Mouse (Mus musculus) liver, adult 2 months (tissue): ENCODE data around the gene Uqcr11. TPM values are rescaled to one million over a fixed set of nuclear protein-coding genes. Genes with fewer than 3 reads are reported as not detected.

Experiments
- DNase-seq: peaks from one replicate; pipeline ENCODE4 v3.0.0-alpha.2; 2011; ENCODE audit warnings: low read depth, low spot score; ENCODE audit errors: extremely low read depth
- H3K27ac ChIP-seq: fragments of 200-500 bp; replicated peaks from 2 replicates; pipeline ENCODE4 v1.5.1; 2012; ENCODE audit warnings: low read depth, mild to moderate bottlenecking, control low read depth, inconsistent platforms, low read length; ENCODE audit not compliant: insufficient read depth
- H3K27me3 ChIP-seq: fragments of 200-500 bp; 2 replicates; pipeline ENCODE4 v1.6.1; 2012; ENCODE audit warnings: mild to moderate bottlenecking, moderate library complexity, low read length, inconsistent platforms; ENCODE audit not compliant: control insufficient read depth, insufficient read depth
- H3K36me3 ChIP-seq: fragments of 200-500 bp; 2 replicates; pipeline ENCODE4 v1.6.1; 2012; ENCODE audit warnings: low read length, inconsistent platforms; ENCODE audit not compliant: control insufficient read depth, insufficient read depth
- H3K4me1 ChIP-seq: fragments of 200-500 bp; 2 replicates; pipeline ENCODE4 v1.6.1; 2011; ENCODE audit warnings: low read length; ENCODE audit not compliant: control insufficient read depth, insufficient read depth
- H3K4me3 ChIP-seq: fragments of 200-500 bp; 2 replicates; pipeline ENCODE4 v1.5.1; 2011; ENCODE audit warnings: low read depth, mild to moderate bottlenecking, control low read depth, low read length, moderate library complexity; ENCODE audit not compliant: insufficient read depth
- H3K79me2 ChIP-seq: fragments of 200-500 bp; 2 replicates; pipeline ENCODE4 v1.6.1; 2012; ENCODE audit warnings: inconsistent platforms, mild to moderate bottlenecking, low read length, moderate library complexity; ENCODE audit not compliant: control insufficient read depth, insufficient read depth
- H3K9ac ChIP-seq: fragments of 200-500 bp; 2 replicates; pipeline ENCODE4 v1.6.1; 2012; ENCODE audit warnings: low read depth, mild to moderate bottlenecking, control low read depth, inconsistent platforms, low read length
- CTCF ChIP-seq: fragments of 200-500 bp; IDR thresholded peaks from 2 replicates; pipeline ENCODE4 v1.5.1; 2011; ENCODE audit warnings: low read depth, low read length, control low read depth
- POLR2A ChIP-seq: fragments of 200-500 bp; IDR thresholded peaks from 2 replicates; pipeline ENCODE4 v1.6.1; 2011; ENCODE audit warnings: low read length, control low read depth; ENCODE audit not compliant: insufficient read depth; ENCODE audit errors: extremely low read depth
- WGBS: fragments of 180-500 bp; shearing (Covaris S2); methylation state at CpG from one replicate; pipeline ENCODE4 v1.1.7; 2018; 5-methylcytosine and 5-hydroxymethylcytosine counted together
- polyA plus RNA-seq: library from polyadenylated mRNA; depleted of rRNA; stranded (reverse); fragments of >200 nt; gene quantifications from 2 replicates; pipeline ENCODE4 v1.2.3, GENCODE M21; 2012
- total RNA-seq: library from RNA; depleted of rRNA; stranded (reverse); fragments of >200 nt; gene quantifications from 2 replicates; pipeline ENCODE4 v1.2.3, GENCODE M21; 2014

Uqcr11 gene
- total and polyA plus RNA-seq, 2 experiments, result 1,362 to 2,210 TPM

DNA sequence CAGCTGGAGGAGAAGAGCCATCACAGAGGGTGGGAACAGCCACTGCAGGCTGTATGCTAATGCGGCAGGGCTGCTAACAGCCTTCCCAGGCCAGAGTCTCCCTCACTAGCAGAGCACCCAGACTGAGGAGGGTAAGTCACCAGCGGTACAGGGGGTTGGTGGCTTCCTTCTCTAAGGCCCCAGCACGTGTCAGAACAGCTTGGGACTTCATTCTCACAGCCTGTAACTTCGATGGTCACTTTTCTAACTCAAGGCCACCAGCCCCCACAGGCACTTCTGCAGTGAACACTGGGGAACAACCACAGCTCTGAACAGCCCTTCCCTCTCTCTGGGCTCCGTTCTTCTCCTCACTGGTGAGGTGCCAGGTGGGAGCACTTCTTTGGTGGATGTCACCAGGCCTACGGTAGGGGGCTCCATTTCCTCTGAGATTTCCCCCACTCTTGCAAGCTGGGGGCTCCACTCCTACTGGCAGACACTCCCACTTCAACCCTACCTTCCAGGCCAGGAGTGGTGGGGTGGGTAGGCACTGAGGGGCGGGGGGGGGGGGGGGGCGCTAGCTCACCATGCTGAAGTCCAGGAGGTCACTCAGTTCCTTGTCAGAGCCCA is 23.8 kb upstream of the Uqcr11 start:
- Histone ChIP-seq H3K27ac (no peak overlapping the region), H3K36me3 (peaks cover 2% of the 10 kb centered on the region; the same call in 1 of the 2 replicates), H3K4me3 (no peak overlapping the region), H3K79me2 (peaks cover 9% of the 10 kb centered on the region; the same call in 1 of the 2 replicates), H3K4me1 (peaks cover 9% of the 10 kb centered on the region), H3K27me3 (no peaks in the 10 kb centered on the region), H3K9ac (no peak overlapping the region)
- WGBS, result 81% methylated on average over 8 of the region's 8 CpGs
- no peak for DNase-seq
- no peak for TF ChIP-seq CTCF
- TF ChIP-seq POLR2A, result no peak

DNA sequence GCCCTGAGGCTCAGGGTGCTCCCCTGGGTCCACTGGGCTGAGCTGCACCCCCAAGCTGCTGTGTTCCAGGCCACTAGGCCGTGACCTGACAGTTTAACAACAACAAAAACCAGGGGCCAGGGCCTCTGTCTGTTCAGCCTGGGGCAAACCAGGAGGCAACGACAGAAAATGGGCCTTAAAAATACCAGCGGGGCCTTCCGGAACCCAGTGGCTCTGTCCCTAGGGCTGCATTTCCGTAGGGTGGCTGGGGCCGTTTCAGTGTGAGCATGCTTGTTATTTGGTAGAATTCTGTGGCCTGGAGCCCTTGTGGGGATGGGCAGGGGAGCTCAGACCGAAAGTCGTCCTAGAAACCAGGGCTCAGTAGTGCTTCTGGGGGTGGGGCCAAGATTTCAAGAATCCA is 23.2 kb upstream of the Uqcr11 start:
- no peak overlapping the region for H3K9ac ChIP-seq
- no peak overlapping the region for H3K27ac ChIP-seq
- peaks cover 8% of the 10 kb centered on the region for H3K4me1 ChIP-seq
- TF ChIP-seq CTCF, result no peak
- no peak for TF ChIP-seq POLR2A
- no peak for DNase-seq
- H3K4me3 ChIP-seq, result no peak overlapping the region
- peaks cover 9% of the 10 kb centered on the region; the same call in 1 of the 2 replicates for H3K79me2 ChIP-seq
- peaks cover 9% of the 10 kb centered on the region for H3K36me3 ChIP-seq
- no peaks in the 10 kb centered on the region for H3K27me3 ChIP-seq
- WGBS, result 96% methylated on average over 8 of the region's 8 CpGs

DNA sequence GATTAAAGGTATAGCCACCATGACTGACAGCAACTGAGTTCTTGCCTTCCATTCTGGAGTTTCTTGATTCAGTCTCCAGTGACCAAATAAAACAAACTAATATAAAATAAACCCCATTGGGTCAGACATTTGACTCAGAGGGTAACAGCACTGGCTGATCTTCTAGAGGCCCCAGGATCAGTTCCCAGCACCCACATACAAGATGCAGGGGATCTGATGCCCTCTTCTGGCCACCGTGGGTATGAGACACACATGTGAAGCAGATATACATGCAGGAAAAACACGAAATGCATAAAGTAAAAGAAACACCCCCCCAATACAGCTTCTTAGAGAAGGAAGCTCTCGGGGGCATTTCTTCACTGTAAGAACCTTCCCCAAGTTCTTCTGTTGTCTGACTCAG is 18.4 kb upstream of the Uqcr11 start:
- TF ChIP-seq CTCF (no peak), POLR2A (no peak)
- Histone ChIP-seq H3K36me3 (peaks cover 11% of the 10 kb centered on the region), H3K9ac (no peak overlapping the region), H3K4me1 (peaks cover 4% of the 10 kb centered on the region), H3K27me3 (no peaks in the 10 kb centered on the region), H3K4me3 (no peak overlapping the region), H3K79me2 (no peaks in the 10 kb centered on the region), H3K27ac (no peak overlapping the region)
- no peak for DNase-seq
- WGBS, result 92% methylated on average over 3 of the region's 3 CpGs

DNA sequence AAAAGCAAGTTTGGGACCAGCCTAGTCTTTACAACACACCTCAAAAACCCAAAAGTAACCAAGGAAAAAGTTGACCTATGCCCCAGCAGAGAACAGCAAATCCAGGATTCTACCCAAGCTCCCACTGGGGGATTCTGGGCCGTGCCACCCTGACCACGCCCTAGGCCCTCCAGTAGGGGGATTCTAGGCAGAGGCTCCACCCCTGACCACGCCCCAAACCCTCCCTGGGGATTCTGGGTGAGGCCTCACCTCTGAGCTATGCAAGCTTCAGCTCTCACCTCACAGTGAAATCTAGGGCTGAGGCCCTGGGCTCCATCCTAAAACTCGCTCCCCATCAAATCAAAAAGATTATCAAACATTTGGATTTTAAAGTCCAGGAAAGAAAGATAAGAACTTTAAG is 16.9 kb upstream of the Uqcr11 start:
- H3K36me3 ChIP-seq, result peaks cover 11% of the 10 kb centered on the region
- H3K4me3 ChIP-seq, result no peak overlapping the region
- no peak overlapping the region for H3K27ac ChIP-seq
- H3K79me2 ChIP-seq, result no peaks in the 10 kb centered on the region
- H3K4me1 ChIP-seq, result peaks cover 4% of the 10 kb centered on the region
- TF ChIP-seq CTCF, result no peak
- TF ChIP-seq POLR2A, result no peak
- no peak overlapping the region for H3K9ac ChIP-seq
- no peaks in the 10 kb centered on the region for H3K27me3 ChIP-seq
- DNase-seq, result no peak
- WGBS, result 55% methylated on average over 4 of the region's 4 CpGs

DNA sequence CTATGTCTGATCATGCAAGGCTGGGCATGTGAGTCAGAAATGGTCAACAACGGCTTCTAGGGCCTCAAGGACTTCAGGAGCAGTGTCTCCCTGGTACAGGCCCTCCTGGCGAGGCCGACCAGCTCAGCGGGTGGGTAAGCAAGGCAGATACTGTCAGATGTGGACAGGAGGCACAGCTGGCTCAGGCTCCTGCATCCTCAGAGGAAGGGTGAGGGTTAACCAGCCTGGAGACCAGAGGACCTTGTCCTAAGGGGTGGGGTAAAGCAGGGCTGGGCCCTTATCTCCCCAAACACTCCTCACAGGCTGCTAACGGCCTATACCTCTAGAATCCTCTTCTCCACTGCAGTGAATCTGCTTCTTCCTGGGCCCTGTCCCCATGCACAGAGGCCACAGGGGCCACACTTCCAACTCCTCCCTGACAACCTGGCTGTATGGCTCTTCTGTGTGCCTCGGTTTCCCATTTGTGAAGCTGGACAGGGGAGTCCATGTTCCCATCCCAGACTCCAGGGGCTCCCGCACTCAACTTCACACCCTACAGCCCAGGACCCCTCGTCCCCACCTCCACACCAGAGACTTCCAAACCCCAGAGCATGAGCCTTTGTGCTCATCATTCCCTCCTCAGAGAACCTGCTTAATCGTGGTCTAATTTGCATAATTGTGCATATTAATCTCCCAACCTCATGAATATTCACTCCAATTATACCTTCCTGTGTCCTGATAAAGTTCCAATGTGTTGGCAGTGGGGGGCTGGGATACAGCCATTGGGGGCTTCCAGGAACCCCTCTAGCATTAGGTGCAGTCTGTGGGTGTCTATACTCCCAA is 15.2 kb upstream of the Uqcr11 start:
- no peaks in the 10 kb centered on the region for H3K27me3 ChIP-seq
- WGBS, result 91% methylated on average over 9 of the region's 9 CpGs
- H3K36me3 ChIP-seq, result peaks cover 13% of the 10 kb centered on the region
- TF ChIP-seq POLR2A, result no peak
- no peak for TF ChIP-seq CTCF
- H3K4me3 ChIP-seq, result no peak overlapping the region
- peaks cover 4% of the 10 kb centered on the region for H3K4me1 ChIP-seq
- no peak overlapping the region for H3K27ac ChIP-seq
- H3K9ac ChIP-seq, result no peak overlapping the region
- DNase-seq, result no peak
- H3K79me2 ChIP-seq, result no peaks in the 10 kb centered on the region

DNA sequence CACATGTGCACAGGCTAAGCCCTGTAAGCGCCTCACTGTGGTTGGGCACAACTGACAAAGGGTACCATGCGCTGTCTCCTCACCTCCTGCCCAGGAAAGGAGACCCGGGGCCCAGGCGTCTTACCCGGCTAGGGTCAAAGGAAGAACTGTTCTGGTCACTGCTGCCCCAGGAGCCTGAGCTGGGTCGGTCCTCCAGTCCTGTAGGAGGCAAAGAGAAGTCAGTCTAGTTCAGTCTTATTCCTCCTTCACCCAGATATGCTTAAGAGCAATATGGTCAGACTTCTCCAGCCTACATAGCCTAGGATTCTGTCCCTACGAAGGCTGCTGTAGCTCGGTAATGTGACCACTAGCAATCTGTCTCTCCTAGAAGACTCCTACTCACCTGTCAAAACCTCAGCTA is 14.6 kb upstream of the Uqcr11 start:
- Histone ChIP-seq H3K27ac (no peak overlapping the region), H3K36me3 (peaks cover 12% of the 10 kb centered on the region), H3K4me1 (peaks cover 4% of the 10 kb centered on the region), H3K27me3 (no peaks in the 10 kb centered on the region), H3K9ac (no peak overlapping the region), H3K4me3 (no peak overlapping the region), H3K79me2 (no peaks in the 10 kb centered on the region)
- TF ChIP-seq POLR2A (no peak), CTCF (no peak)
- no peak for DNase-seq
- WGBS, result 98% methylated on average over 8 of the region's 8 CpGs
